Mouse (Mus musculus): ENCODE results near the gene Ttll6.

The Ttll6 gene

DNA sequence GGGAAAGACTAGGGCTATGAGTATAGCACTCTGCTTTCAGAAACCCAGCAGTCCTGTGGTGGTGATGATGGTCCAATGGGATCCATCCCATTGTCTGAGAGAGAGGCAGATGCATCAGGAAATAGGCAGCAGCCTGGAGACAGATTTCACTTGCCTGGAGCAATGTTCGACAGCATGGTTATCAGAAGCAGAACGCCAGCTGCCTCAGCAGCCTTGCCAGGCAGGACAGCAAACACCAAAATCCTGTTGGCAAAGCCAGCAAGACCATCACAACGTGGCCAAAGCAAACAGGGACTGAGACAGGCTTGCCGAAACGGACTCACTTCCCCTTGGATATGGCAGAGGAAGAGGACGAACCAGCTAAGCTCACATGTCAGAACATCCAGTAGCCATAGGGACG is 35.4 kb downstream of the Ttll6 start:
- no peak for DNase-seq

DNA sequence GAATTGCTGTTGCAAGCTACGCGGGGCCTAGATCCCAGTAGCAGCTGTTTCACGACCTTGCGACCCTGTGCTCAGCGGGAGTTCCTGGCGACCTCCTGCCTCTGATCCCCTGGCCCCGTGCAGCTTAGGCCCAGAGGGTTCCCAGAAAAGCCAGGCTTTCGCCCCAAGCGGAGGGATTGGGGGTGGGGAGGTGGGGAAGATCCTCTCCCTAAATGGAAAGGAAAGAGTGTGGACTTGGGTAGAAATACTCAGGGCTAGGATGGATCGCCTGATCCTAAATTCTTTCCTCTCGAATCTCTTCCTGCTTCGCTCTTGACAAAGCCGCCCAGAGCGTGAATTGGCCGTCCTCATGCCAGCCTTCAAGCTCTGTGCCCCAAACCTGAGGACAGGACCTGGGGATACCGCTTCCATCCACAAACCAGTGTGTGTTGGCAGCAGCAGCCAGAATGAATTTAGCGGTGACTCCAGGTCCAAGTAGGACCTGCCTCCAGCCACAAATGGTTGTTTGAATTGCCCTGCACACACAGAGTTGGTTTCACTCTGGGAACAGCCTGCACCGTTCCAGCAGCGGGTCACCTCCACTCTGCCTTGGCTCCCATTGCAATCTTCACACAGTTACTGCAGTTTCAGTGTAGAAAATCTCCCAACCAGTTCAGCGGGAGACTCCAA is 37.3 kb downstream of the Ttll6 start:
- no peak for DNase-seq

DNA sequence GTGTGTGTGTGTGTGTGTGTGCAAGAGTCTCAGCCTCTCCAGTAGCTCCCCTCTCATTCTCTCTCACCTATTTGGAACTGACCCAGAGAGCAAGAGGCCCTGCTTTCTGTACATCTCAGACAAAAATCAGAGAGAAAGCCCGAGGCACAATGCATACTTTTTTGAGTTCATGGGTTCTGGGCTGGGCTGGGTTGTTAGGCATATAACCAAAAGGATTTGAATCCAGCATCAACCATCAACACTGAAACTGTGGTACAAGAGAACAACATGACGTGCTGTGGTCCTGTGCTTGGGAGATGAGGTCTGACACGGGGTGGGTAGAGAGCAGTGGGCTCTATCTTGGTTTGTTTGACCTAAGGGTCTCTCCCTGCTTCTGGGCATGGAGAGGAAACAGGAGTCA is 38.0 kb downstream of the Ttll6 start:
- DNase-seq, result no peak

DNA sequence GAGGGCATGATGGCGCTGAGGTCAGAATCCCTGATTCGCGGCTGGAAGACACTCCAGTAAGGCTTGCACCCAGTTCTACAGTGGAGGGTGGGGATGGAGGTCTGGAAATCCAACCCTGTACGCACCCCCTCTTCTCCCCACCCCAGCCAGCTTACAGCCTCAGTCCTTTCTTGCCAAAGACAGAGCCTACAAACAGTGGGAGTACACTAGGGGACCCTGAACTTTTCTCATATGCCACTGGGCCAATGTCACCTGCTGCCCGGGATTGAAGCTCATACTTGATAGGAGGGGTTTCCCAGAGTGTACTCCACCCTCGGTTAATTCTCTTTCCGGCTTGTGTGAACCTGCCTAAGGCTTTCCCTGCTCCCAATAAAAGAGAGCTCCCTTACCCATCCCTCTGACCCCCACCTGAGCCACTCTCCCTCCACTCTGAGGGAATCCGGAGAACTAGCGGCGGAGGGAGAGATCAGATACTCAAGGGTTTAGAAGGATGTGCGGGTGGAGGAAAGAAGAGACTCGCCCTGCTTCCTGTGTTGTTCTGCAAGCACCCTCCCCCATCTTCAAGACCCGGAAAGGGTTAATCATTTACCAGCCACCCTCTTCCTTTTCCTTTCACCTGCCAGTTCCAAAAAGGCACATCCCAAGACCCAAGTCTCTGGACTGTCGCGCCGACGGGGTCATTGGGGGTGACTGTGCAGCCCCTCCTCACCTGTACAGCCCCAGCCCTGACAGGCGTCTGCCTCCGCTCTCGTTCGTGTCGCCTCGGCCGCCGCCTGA is 39.1 kb downstream of the Ttll6 start:
- DNase-seq, result no peak

DNA sequence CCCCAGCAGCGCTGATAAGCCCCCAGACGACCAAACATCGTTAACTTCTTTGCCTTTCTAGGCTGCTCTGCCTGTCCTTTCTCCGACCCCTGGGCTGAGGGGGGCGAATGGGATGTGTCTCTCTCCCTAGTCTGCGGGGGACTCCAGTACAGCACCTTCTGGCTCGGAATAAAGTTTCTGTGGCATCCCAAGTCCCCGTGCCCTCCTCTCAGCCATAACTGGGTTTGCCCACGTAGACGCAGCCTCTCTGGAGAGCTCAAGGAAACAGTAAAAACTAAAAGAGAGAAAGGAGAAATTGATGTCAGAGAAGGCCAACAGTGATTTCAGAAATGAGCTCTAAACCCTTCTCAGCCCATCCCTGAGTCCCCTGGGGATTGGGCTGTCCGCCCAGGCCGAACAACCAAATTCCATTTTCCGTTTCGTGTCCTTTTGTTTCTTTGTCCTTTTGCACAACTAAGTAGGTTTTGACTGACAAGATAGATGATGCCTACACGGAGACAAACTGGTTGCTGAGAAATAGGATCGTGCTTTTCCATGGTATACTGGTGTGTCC is 39.8 kb downstream of the Ttll6 start:
- DNase-seq, result no peak

DNA sequence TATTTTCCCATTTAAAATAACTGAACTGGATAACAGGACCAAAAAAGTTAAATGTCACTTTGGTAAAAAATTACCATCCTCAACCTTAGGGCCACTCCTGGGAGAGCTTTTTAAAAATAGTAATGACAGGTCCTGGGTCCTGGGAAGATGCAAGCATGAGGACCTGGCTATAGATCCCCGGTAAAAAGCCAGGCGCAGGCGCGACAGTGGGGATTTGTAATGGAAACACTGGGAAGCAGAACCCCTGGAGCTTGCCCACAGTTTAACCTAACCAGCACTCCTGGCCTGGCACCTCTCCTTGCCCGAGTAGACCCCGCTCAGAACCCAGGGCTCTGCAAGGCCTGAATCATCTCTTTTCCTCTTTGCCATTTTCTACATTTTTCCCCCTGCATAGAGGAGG is 41.3 kb downstream of the Ttll6 start:
- no peak for DNase-seq

DNA sequence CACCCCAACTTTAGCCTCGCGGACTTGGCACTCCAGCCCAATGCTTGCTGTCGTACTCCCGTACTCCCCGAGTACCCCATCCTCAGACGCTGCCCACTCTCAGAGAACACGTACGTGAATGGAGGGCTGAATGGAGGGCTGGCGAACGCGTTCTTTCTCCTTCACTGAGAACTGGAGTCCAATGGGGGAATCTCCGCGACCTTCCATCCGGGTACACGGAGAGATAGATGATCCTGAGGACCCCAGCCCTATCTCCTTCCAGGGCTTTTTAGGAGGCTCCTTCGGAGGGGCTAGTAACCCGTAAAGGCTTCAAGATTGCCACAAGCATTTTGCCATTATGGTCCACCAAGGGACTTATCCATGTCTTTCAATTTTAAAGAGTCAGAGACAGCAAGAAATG is 41.9 kb downstream of the Ttll6 start:
- no peak for DNase-seq

DNA sequence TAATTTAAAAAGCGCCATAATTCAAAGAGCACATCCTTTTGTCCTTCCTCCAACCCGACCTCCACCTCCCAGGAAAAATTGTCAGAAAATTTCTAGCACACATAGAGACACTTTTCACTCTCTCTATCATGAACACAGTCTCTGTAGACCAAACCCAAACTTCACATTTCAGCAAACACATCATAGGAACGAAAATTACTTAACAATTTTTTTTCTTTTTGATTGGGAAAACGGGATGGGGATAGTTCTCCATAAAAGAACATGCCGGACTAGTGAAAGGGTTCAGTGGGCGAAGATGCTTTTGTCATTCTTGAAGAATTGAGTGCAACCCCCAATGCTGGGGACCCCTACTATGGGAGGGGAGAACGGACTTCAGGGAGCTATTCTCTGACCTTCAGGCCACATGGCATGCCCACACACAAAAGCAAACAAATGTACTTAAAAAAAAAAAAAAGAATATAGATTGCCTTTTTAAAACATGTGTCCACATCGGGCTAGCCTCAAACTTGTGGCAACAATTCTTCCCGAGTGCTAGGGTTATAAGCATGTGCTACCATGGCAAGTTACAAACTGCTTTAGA is 42.5 kb downstream of the Ttll6 start:
- no peak for DNase-seq

DNA sequence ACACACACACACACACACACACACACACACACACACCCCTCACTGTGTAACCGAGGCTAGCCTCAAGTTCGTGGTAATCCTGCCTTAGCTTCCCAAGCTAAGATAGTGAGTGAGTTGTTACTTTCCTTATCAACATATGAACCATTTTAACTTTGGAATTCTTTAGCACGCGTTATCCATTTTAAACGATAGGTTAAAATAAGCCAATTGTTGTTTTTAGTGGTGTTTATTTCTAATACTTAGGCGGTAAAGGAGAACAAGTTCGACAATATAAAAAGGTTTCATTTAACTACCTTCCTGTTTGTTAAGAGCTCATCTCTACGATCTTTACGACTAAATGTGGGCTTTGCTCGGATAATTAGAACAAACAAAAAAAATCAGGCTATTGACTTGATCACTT is 43.3 kb downstream of the Ttll6 start:
- DNase-seq, result no peak

DNA sequence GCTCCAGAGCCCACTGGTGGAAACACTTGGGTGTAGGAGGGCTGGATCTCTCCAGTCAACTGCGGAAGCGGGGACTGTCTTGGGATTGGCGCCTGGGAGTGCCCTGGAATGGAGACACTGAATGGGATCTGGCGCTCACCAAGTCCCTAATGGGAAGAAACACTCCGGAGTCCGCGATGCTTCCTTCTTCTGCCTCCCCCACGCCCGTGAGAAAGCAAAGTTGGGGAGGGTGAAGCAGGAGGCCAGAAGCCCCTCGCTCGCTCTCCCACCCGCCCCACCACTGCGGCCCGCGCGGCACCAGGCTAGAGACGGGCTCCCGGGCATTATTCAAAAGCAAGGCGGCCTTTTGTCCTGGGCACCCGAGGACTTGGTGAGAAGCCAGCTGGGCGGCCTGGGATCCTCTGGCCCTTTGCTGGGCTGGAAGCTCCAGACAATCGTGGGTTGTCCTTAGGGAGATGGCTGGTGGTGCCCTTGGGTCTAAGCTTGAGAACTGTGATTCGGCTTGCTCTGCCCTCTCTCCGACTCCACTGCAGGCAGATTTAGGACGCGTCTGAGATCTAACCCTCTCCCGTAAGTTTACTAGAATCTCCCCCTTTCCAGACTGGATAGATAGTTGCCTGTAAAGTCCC is 44.1 kb downstream of the Ttll6 start:
- DNase-seq, result no peak

DNA sequence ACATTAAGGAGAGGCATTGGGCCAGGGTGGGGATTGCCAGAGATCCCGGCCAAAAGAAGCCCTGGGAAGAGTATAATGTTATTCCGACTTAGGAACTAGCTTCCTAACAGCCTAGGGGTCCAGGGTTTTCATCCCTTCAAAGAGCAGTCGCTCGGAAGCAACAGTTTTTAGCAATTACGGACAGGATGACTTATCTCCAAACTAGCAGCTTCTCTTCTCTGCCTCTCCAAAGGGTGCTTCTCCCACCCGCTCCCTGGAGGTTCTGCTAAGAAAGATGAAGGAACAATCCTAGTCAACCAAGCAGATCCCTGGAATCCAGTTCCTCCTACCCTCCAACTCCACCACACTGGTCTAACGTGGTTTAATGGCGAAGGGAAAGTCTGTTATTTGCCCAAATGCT is 44.8 kb downstream of the Ttll6 start:
- no peak for DNase-seq

DNA sequence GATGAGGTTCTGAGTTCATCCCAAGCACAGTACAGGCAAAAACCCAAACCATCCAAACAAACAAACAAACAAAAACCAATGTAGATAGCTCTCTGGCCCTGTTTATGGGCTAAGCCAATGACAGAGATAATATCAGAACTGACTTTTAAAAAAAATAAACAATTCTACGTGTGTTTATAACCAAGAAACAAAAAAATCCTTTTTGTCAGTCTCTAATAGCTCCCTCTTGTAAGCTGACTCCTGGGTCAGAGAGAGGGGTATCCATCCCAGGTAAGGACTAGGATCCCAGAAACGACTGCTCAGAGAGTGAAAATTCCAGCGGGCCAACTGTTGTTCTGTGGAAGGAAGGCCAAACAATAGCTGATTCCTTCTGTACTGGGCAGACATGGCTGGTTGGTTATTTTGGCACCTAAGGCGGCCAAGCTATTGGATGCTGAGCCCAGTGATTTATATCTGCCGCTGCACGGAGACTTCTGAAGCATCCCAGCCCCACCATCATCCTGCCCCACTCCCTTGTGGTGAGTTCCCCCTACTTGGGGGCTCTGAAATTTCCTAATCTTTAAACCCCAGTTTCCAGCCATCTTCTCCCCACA is 45.4 kb downstream of the Ttll6 start:
- DNase-seq, result no peak

DNA sequence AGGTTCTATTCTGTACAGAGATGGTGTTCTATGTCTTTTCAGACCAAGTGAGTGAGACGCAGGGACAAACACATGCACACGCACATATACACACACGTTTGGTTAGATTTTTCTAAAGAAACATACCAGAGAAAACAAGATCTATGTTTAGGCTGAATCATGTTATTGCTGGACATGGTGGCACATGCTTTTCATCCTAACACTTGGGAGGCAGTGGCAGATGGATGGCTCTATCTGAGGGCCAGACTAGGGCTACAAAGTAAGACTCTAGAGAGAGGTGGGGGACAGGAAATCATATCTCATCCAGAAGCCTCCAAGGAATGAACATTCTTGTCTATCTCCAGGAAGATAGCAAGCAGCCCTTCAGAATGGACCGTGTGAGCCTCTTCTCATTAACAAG is 47.5 kb downstream of the Ttll6 start:
- no peak for DNase-seq

DNA sequence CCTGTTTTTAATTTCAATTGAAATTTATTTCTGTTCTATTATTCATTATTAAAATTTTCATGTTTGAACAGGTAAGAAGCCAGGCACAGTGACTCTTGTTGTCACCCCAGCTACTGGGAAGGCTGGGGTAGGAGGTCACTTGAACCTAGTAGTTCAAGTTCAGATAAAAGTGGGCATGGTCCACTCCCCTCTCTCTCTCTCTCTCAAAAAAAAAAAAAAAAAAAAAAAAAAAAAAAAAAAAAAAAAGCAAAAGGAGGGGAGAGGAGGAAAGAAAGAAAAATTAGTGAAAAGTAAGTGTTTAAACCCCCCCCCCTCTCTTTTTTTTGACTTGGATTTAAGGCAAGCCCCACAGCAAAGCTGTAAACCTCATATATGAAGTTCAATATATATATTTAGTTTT is 50.6 kb downstream of the Ttll6 start:
- DNase-seq, result no peak

DNA sequence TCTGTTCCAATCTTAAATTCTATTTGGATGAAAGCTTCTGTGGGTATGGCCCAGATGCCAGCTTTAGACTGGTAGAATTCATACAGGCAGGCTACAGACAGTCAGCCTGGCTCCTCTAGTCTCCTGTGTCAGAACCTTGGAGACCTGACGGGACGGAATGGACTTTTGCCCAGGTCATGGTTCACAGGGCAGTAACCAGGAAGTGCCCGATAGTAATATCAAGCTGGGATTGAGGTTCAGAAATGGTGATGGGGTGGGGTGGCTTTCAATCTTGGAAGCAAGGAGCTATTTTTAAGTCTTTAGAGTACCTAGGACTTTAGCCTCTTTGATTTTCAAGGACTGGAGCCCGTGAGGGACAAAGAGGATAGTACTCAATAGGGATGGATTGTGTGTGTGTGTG is 53.7 kb downstream of the Ttll6 start:
- DNase-seq, result no peak

DNA sequence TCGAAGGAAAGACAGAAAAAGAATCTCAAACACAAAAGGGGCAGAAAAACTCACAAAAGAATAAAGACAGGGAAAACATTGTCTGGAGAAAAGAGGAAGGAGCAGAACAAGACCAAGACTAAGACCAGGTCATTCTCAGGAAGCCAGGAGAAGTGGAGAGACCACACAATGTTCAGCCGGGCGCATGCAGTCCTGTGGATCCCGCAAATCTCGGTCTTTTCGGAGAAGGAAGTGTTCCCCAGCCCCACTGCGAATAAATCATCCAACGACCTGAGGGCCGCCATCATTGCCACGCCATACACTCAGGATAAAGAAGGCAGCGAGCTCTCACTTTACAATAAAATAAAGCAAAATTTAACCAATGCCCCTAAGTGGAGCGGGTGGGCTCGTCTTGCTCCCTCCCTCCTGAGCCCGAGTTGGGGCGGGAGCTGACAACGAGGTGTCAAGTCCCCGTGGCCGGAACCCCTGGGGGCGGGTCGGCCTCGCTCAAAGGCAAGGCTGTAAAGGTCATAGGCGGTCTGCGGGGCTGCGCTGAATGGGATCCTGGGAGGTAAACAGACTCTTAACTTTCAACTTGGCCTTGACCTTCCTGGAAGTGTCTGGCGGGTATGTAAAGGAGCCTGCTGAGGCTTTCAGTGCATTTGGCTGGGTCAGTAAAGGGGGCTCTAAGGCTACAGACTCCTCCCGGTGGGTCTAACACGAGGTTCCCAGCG is 56.4 kb downstream of the Ttll6 start:
- DNase-seq, result no peak

DNA sequence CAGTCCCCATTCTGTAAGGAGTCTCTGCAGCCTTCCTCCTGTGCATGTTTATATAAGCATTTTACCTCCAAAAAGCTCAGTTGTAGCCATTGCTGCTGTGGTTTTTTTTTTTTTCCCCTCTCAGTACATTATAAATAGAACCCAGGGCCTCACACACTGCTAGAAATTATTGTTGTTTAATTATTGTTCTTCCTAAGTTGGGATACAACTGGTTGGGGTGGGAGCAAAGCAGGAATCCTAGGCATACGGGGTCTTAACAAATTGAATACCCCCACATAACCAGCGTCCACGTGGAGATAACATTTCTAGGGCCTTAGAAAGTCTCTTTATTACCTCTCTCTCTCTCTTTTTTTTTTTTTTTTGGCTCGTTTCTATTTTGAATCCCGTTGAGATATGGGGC is 57.5 kb downstream of the Ttll6 start:
- no peak for DNase-seq

DNA sequence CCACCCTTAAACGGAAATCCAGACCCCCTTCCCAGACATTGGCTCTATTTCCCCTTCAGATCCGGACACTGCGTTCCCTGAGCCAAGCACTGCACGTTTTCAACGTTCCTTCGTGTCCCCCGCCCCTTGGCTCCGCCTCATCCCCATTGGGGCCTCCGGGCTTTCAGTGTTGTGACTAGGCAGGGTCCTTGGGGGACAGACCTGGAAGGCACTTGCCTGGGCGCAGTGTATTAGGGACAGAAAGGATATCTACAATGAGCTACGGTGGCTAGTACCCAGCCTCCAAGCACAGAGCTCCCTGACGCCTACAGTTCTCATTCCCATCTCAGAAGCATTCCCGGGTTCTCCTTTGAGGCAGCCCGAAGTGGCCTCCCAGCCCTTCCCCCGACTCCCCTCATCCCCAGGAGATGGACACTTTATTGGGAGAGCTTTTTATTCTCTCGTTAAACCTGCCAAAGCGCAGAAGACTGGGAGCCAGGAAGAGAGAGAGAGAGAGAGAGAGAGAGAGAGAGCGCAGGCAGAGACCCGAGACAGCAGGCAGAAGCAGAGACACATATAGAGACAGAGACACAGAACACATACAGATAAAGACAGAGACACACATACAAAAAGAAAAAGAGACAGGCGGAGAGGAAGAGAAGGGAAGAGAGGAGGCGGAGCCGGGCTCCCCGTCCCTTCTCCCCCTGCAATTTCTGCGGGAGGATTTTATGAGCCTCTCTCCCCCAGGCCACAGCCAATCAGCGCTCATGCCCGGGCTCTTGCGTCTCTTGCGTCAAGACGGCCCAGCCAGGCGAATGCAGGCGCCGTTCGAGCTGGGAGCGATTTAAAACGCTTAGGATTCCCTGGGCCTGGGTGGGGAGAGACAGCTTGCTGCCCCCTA is 60.2 kb downstream of the Ttll6 start, which contains the start of gene Hoxb13:
Hoxb13 (plus strand) TSS at position 796 of the 880 bp plus-strand sequence.
- DNase-seq, result no peak

DNA sequence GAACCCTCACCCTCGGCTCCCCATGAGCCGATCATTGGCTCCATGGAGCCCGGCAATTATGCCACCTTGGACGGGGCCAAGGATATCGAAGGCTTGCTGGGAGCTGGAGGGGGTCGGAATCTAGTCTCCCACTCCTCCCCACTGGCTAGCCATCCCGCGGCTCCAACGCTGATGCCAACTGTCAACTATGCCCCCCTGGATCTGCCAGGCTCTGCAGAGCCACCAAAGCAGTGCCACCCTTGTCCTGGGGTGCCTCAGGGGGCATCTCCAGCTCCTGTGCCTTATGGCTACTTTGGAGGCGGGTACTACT is 60.8 kb downstream of the Ttll6 start:
- DNase-seq, result no peak

DNA sequence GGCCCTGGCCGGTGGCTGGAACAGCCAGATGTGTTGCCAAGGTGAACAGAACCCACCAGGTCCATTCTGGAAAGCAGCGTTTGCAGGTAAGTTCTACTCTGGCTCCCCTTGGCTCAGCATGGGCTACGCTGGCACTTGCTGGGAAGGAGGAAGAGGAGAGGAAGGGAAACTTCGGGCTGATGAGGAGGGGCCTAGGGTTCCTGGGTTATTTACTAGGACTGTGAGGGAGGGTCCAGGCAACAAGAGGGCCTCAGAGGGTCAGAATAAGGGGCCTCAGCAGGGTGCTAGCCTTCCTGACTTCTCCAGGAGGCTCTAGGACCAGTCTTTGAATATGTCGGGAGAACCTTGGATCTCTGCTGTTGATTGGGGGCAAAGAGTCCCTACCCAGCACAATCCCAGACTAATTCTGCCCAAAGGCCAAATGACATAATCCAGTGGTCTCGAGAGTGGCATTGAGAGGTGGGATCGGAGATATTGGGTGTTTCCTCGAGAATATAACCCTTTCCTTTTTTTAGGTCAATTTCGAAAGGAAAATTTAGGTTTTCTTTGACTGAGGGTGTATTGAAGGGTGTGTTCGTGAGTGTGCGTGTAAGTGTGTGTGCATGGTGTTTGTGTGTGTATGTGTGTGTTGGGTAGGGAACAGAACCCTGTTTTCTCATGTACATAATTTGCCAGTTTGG is 61.5 kb downstream of the Ttll6 start:
- no peak for DNase-seq

DNA sequence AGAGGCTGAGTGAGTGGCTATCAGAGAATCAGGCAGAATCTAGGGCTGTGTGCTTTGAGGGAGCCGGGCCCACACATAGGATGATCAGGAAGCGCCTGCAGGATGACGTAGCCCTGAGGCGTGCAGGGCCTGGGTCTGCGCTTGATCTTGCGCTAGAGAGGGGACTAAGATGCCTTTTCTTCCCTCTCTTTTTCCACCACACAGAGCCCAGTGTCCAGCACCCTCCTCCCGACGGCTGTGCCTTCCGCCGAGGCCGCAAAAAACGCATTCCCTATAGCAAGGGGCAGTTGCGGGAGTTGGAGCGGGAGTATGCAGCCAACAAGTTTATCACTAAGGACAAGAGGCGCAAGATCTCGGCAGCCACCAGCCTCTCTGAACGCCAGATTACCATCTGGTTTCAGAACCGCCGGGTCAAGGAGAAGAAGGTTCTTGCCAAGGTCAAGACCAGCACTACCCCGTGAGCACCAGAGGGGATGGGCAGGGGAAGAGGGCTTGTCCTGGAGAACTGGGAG is 62.2 kb downstream of the Ttll6 start:
- no peak for DNase-seq

Data from layer of hippocampus, adult 9-11 months (tissue).